7 mouse cellular contexts compared by ENCODE assay signal in genomic region chr12:113994284-113994683, GRCm38 (mm10).
DNase-seq lines count a peak whose midpoint lies in the region; ATAC-seq and TF ChIP-seq lines count a peak whose summit lies in the region.
"Not testable (repeated sequence)": the region's sequence is repeated elsewhere in the genome, so short reads cannot be mapped to it uniquely, and the experiment has no call there.

No protein-coding gene starts in this region.

- not testable (repeated sequence) for H3K27me3 ChIP-seq in thymus, adult 2 months (ENCODE audit: control insufficient read depth, insufficient read depth, low read length)

- not testable (repeated sequence) for H3K4me3 ChIP-seq in thymus, adult 2 months (ENCODE audit: control insufficient read depth, insufficient read depth, low read length)

- not testable (repeated sequence) for TF ChIP-seq CTCF in thymus, adult 2 months (IDR thresholded peaks at IDR 0.05; ENCODE audit: borderline replicate concordance, control insufficient read depth, extremely low read depth, insufficient read depth, low read length, poor library complexity)

- not testable (repeated sequence) for H3K27ac ChIP-seq in thymus, adult 2 months (ENCODE audit: control insufficient read depth, insufficient read depth, low read length)

- 3% methylated on average over 3 of the region's 3 CpGs for WGBS in thymus, adult 2 months

- ATAC-seq in CD4-positive, CD25-positive, alpha-beta regulatory T cell, adult 4 months: peak; percentile 96
- peak; percentile 89 for ATAC-seq in common myeloid progenitor, adult 5-6 weeks (replicated peaks; ENCODE audit: low read depth, poor library complexity, severe bottlenecking)
- 0 out of 4 replicates have a peak, but pooled peaks have one; percentile 14 to 32 for ATAC-seq in hematopoietic stem cell, adult 5-6 weeks (replicated peaks in 1 of 2; ENCODE audit: insufficient read depth in 1 of 2, low FRiP score in 2 of 2, low TSS enrichment in 1 of 2, low read depth in 1 of 2, poor library complexity in 2 of 2, severe bottlenecking in 2 of 2)

- peak; percentile 12 to 20 for DNase-seq in lung, postnatal 4 days
- DNase-seq in spleen, adult 12 weeks (ENCODE audit: low spot score): peak; percentile 2
- DNase-seq in thymus, adult 2 months: peak; percentile 84
- DNase-seq in thymus, postnatal 36 days: peak; percentile 70 to 76

- not testable (repeated sequence) for TF ChIP-seq POLR2A in thymus, adult 2 months (IDR thresholded peaks at IDR 0.05; ENCODE audit: control insufficient read depth, extremely low read depth, insufficient read depth, low read length, poor library complexity)

- not testable (repeated sequence) for H3K36me3 ChIP-seq in thymus, adult 2 months (ENCODE audit: control insufficient read depth, insufficient read depth, low read length)

- H3K4me1 ChIP-seq in thymus, adult 2 months (replicated peaks; ENCODE audit: control insufficient read depth, insufficient read depth, low read length): not testable (repeated sequence)

Comparison
In these comparisons a context has a peak if more than half of its experiments do, and no peak if none do; other contexts are left out.
1. ATAC-seq: peak in every context shown above with its lines; median percentile 96 in CD4-positive, CD25-positive, alpha-beta regulatory T cell, adult 4 months; 89 in common myeloid progenitor, adult 5-6 weeks; 23 in hematopoietic stem cell, adult 5-6 weeks.
2. DNase-seq: peak in every context shown above with its lines; median percentile 84 in thymus, adult 2 months; 73 in thymus, postnatal 36 days; 16 in lung, postnatal 4 days; 2 in spleen, adult 12 weeks.